Mouse (Mus musculus) liver, embryonic 12.5 days (tissue): ENCODE measurements around the gene Prickle1. TPM values are rescaled to one million over a fixed set of nuclear protein-coding genes. Genes with fewer than 3 reads are reported as not detected.

Experiments
- ATAC-seq: fragments of 200-750 bp; cut with Nextera tagmentation; 2 replicates; pipeline ENCODE4 v1.8.0; 2017; ENCODE audit warnings: moderate number of reproducible peaks, mild to moderate bottlenecking, moderate library complexity
- H3K27ac ChIP-seq: fragments of 300-500 bp; sonication (generic); 2 replicates; pipeline ENCODE4 v1.5.1; 2016; ENCODE audit warnings: mild to moderate bottlenecking
- H3K27me3 ChIP-seq: fragments of 300-500 bp; sonication (generic); replicated peaks from 2 replicates; pipeline ENCODE4 v1.6.1; 2016; ENCODE audit warnings: mild to moderate bottlenecking, moderate library complexity
- H3K36me3 ChIP-seq: fragments of 300-500 bp; sonication (generic); 2 replicates; pipeline ENCODE4 v1.6.1; 2016; ENCODE audit warnings: mild to moderate bottlenecking, moderate library complexity
- H3K4me1 ChIP-seq: fragments of 300-500 bp; sonication (generic); 2 replicates; pipeline ENCODE4 v1.6.1; 2016
- H3K4me2 ChIP-seq: fragments of 300-500 bp; sonication (generic); 2 replicates; pipeline ENCODE4 v1.6.1; 2016; ENCODE audit warnings: mild to moderate bottlenecking, moderate library complexity
- H3K4me3 ChIP-seq: fragments of 300-500 bp; sonication (generic); 2 replicates; pipeline ENCODE4 v1.5.1; 2016; ENCODE audit warnings: mild to moderate bottlenecking, moderate library complexity
- H3K9ac ChIP-seq: fragments of 300-500 bp; sonication (generic); 2 replicates; pipeline ENCODE4 v1.6.1; 2016; ENCODE audit warnings: mild to moderate bottlenecking, moderate library complexity
- H3K9me3 ChIP-seq: fragments of 300-500 bp; sonication (generic); replicated peaks from 2 replicates; pipeline ENCODE4 v1.6.1; 2016; ENCODE audit warnings: mild to moderate bottlenecking, moderate library complexity
- WGBS: fragments of 180-500 bp; shearing (Covaris S2); methylation state at CpG from one replicate; pipeline ENCODE4 v1.1.7; 2016; ENCODE audit not compliant: insufficient replicate concordance; 5-methylcytosine and 5-hydroxymethylcytosine counted together
- polyA plus RNA-seq: library from polyadenylated mRNA; unstranded; fragments of >200 nt; fragmentation: Nextera tagmentation; extraction: Ambion mirVana; gene quantifications from 2 replicates; pipeline ENCODE4 v1.2.1, GENCODE M21; 2016

Prickle1 gene
- polyA plus RNA-seq, 1 experiment from 2014 or later, result 8.9 TPM

DNA sequence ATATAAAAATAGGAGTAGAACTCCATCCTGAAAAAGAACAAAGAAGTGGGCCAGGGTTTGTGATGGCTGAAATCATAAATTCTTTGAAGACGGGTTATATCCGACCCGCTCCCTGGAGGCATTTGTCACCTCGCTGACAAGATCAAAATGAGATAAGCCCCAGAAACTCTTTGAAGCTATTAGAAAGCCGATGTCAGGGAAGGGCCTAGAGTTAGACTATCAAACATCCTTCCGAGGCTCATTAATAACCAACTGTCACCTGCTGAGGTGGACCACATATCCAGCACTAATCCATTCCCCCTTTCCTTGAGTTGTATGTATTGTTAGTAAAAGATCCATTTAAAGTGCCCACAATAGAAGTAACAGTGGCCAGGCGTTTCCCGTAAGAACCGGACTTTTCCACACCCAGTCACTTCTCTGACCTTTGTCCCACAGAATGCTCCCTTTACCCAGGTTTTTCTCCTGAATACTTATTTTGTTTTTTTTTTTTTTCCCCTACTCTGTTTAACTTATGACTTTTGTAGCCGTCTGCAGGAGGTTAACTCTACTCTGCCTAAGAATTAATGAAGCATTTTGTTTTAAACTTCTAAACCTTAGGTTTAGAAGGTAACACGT is 24.7 kb downstream of the Prickle1 start:
- WGBS, result 80% methylated on average over 11 of the region's 11 CpGs
- no peak overlapping the region for H3K27ac ChIP-seq
- no peak overlapping the region for H3K4me2 ChIP-seq
- ATAC-seq, result no peak
- no peaks in the 10 kb centered on the region for H3K9me3 ChIP-seq
- H3K9ac ChIP-seq, result no peak overlapping the region
- H3K36me3 ChIP-seq, result no peaks in the 10 kb centered on the region
- H3K4me3 ChIP-seq, result no peak overlapping the region
- H3K27me3 ChIP-seq, result no peaks in the 10 kb centered on the region
- H3K4me1 ChIP-seq, result no peaks in the 10 kb centered on the region

DNA sequence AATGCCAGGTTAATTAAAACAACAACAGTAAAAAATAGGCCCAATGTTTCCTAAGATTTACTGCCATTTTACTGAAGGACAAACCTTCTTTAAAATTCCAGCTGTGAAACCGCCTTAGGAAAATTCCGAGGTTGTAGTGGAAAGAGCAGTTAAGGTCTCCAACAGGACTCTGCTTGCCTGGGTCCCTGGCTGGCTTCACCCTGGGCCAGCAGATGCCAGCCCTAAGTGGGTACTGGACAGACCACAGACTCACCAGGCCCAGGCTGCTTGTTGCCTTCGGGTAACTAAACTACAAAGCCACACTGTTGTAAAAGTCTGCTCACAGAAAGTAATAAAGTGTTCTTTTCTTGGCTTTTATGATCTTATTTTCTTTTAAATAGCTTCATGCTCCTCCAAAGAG is 26.8 kb downstream of the Prickle1 start:
- 66% methylated on average over 3 of the region's 3 CpGs for WGBS
- H3K9me3 ChIP-seq, result no peaks in the 10 kb centered on the region
- no peak overlapping the region for H3K4me2 ChIP-seq
- H3K4me3 ChIP-seq, result no peak overlapping the region
- peaks cover under 1% of the 10 kb centered on the region; the same call in 1 of the 2 replicates for H3K4me1 ChIP-seq
- ATAC-seq, result no peak
- no peak overlapping the region for H3K27ac ChIP-seq
- no peaks in the 10 kb centered on the region for H3K36me3 ChIP-seq
- H3K9ac ChIP-seq, result no peak overlapping the region
- no peaks in the 10 kb centered on the region for H3K27me3 ChIP-seq

DNA sequence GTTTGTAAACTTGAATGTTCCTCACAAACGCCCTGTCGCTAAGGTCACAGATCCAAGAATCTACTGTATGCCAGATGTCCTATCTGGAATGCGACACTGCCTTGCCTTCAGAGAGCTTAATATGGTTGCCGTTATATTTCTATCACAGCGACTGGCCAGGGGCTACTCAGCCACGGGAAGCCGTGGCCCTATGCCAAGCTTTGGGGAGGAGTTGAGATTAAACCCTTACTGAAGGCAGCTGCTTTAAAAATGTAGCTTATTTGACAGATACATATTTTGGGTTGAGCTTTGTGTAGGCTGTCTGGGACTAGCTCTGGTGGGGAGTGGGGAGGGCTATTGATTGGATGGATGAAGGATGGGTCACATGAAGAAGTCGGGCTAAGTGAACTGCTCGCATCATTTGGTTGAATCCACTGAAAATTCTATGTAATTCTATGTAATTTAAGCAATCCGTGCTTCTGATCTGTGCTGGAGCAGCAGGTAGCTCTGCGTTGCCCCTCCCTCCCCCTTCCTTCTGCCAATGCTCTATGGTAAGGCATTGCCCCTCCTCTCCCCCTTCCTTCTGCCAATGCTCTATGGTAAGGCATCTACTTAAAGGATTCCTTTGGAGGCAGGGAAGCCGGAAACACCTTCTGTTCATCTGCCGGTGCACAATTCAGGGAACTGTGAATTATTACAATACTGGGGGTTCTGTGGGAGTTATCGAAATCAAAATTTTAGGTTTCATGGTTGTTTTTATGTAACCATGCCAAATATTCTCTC is 28.0 kb downstream of the Prickle1 start:
- H3K4me2 ChIP-seq, result no peak overlapping the region
- ATAC-seq, result no peak
- no peak overlapping the region for H3K4me3 ChIP-seq
- H3K9ac ChIP-seq, result no peak overlapping the region
- no peaks in the 10 kb centered on the region for H3K27me3 ChIP-seq
- H3K9me3 ChIP-seq, result no peaks in the 10 kb centered on the region
- H3K4me1 ChIP-seq, result peaks cover 10% of the 10 kb centered on the region; the same call in 1 of the 2 replicates
- 80% methylated on average over 14 of the region's 14 CpGs for WGBS
- no peak overlapping the region for H3K27ac ChIP-seq
- no peaks in the 10 kb centered on the region for H3K36me3 ChIP-seq

DNA sequence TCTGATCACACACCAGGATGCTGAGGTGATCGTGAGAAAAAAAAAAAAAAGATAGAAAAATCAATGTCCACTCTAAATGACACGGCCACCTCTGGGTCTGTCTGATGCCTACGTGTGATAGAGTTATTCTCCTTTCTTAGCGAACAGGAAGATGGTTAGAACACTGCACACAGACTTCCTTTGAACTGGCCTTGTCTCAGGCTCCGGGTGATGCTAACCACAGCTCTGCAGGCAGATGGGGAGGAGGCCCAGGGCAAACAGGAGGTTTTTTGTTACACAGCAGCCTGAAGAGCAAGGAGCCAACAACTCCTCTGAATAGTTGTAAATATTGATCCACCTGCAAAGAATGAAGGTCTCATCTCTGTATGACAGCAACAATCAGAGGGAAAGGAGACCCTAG is 32.2 kb downstream of the Prickle1 start:
- Histone ChIP-seq H3K9ac (no peak overlapping the region), H3K4me2 (no peak overlapping the region), H3K36me3 (no peaks in the 10 kb centered on the region), H3K27ac (no peak overlapping the region), H3K4me3 (no peak overlapping the region), H3K27me3 (no peaks in the 10 kb centered on the region), H3K4me1 (peaks cover 12% of the 10 kb centered on the region; the same call in 1 of the 2 replicates), H3K9me3 (no peaks in the 10 kb centered on the region)
- no peak for ATAC-seq
- WGBS, result 31% methylated on average over 5 of the region's 5 CpGs

DNA sequence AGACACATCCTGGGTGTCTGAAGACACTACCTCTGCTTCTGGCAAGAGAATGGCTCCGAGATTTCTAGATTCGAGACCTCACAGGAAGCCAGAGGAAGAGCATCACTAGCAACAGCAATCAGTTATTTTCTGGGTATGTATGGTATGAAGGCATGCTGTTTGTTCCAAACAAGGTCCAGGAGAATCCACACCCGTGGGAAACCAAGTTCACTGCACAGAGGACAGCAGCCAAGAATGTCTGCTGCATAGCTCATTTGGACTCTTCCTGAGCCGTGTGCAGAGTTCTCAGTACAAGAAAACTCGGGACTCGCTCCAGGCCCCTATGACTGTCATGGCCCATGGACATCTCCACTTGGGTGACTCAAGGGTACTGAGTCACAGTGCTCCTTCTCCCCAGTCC is 34.2 kb downstream of the Prickle1 start:
- no peaks in the 10 kb centered on the region for H3K27me3 ChIP-seq
- no peak overlapping the region for H3K27ac ChIP-seq
- ATAC-seq, result no peak
- H3K9me3 ChIP-seq, result no peaks in the 10 kb centered on the region
- H3K36me3 ChIP-seq, result no peaks in the 10 kb centered on the region
- no peak overlapping the region for H3K4me3 ChIP-seq
- no peak overlapping the region for H3K9ac ChIP-seq
- 70% methylated on average over 6 of the region's 6 CpGs for WGBS
- no peak overlapping the region for H3K4me2 ChIP-seq
- H3K4me1 ChIP-seq, result peaks cover 12% of the 10 kb centered on the region; the same call in 1 of the 2 replicates

DNA sequence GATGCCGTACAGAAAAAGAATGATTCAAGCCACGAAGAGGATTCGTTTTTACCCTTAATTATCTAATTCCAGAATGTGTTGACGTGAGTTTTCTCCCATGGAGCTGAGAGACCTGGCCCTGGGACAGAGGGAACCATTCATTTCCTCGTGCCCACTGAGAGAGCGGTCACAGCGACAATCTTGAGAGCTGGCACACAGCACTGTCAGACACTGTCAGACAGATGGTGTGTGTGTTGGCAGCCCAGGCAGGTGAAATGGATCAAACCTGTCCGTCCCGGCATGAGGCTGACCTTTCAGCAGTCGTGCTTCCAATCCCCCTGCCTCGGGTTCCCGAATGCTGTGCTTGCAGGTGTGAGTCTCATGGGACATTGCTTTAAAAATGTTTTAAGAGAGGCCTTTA is 37.3 kb downstream of the Prickle1 start:
- 87% methylated on average over 12 of the region's 12 CpGs for WGBS
- ATAC-seq, result no peak

DNA sequence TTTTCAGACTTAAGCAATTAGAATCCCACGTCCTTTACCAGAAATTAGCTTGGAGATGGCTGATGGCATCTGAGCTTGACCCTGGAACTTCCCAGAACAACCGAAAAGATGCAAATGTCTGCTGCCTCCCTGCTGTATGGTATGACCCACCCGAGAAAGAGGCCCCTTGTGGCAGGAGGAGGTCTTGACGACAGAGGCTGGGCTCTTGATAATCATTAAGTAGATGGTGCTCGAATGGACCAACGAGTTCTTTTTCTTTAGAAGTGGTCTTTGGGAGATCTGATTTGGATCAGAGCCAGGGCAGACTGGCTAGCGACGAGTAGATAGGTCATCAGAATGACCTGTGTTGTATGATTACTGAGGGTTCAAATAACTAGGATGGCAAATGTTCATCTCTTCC is 40.0 kb downstream of the Prickle1 start:
- WGBS, result 47% methylated on average over 8 of the region's 8 CpGs
- no peaks in the 10 kb centered on the region for H3K36me3 ChIP-seq
- H3K4me2 ChIP-seq, result no peak overlapping the region

More for the DNA sequence above, 37.3 kb downstream of the Prickle1 start:
- Histone ChIP-seq H3K4me2 (no peak overlapping the region), H3K27ac (no peak overlapping the region), H3K9ac (no peak overlapping the region), H3K27me3 (no peaks in the 10 kb centered on the region), H3K4me3 (no peak overlapping the region), H3K9me3 (no peaks in the 10 kb centered on the region), H3K36me3 (no peaks in the 10 kb centered on the region), H3K4me1 (peaks cover 21% of the 10 kb centered on the region)

DNA sequence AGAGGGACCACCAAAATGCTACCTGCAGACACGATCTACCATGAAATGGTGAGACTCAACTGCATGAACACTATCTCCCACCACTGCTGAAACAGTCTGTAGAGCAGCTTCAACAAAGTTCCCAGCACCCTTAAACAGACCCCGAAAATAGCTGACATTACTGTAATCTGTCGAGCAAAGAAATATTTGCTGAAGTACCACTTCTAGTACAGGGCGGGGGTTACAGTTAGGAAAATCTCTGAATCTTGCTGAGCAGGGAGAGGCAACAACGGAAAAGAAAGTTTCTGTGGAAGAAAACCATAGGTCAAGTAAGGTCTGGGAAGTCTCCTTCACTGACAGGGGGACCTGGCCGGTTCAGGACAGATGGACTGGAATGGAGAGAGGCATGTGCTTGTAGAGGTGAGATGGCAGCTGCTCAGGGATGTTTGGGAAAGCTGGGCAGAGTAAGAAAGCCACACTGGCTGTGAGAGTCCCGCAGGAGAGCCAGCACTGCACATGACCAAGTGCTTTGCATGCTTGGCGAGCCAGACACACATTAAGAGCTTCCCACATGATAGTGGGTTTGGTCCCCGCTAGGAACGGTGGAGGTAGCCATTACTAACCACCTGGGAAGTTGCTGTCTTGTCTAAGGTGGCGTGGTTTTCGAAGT is 41.4 kb downstream of the Prickle1 start:
- Histone ChIP-seq H3K4me3 (no peak overlapping the region), H3K27me3 (no peaks in the 10 kb centered on the region), H3K4me2 (no peak overlapping the region), H3K4me1 (peaks cover 31% of the 10 kb centered on the region), H3K36me3 (no peaks in the 10 kb centered on the region), H3K9me3 (no peaks in the 10 kb centered on the region), H3K27ac (no peak overlapping the region), H3K9ac (no peak overlapping the region)
- WGBS, result 72% methylated on average over 12 of the region's 12 CpGs
- no peak for ATAC-seq

More for the DNA sequence above, 40.0 kb downstream of the Prickle1 start:
- Histone ChIP-seq H3K27me3 (no peaks in the 10 kb centered on the region), H3K4me3 (no peak overlapping the region), H3K9ac (0 out of 2 replicates have a peak overlapping the region, but pooled peaks have one; percentile 23), H3K9me3 (no peaks in the 10 kb centered on the region), H3K4me1 (peaks cover 31% of the 10 kb centered on the region), H3K27ac (no peak overlapping the region)
- ATAC-seq, result no peak

DNA sequence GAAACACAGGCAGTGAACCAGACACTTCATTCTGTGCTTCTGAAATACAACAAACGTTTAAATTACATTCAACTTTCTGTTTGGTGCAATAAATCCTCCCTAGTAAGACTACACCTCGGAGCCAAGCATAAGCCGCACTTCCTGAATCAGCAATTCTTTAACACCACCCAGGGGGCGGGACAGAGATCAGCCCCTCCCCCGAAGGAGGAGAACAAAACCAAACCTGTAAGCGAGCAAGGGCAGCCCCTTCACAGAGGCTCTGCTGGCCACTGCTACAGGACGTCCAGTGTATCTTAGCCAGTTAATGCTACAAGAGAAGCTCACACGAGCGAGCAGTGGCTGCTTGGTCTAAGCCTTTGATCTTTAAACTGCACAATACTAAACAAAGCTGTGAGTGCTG is 43.5 kb downstream of the Prickle1 start:
- WGBS, result 4% methylated on average over 9 of the region's 9 CpGs
- no peak overlapping the region for H3K9ac ChIP-seq
- H3K4me3 ChIP-seq, result 0 out of 2 replicates have a peak overlapping the region, but pooled peaks have one; percentile 1
- ATAC-seq, result peak; percentile 83
- H3K9me3 ChIP-seq, result no peaks in the 10 kb centered on the region
- no peaks in the 10 kb centered on the region for H3K27me3 ChIP-seq
- H3K27ac ChIP-seq, result 0 out of 2 replicates have a peak overlapping the region, but pooled peaks have one; percentile 20
- peak overlapping the region; percentile 49 for H3K4me2 ChIP-seq
- H3K4me1 ChIP-seq, result peaks cover 34% of the 10 kb centered on the region
- no peaks in the 10 kb centered on the region for H3K36me3 ChIP-seq

DNA sequence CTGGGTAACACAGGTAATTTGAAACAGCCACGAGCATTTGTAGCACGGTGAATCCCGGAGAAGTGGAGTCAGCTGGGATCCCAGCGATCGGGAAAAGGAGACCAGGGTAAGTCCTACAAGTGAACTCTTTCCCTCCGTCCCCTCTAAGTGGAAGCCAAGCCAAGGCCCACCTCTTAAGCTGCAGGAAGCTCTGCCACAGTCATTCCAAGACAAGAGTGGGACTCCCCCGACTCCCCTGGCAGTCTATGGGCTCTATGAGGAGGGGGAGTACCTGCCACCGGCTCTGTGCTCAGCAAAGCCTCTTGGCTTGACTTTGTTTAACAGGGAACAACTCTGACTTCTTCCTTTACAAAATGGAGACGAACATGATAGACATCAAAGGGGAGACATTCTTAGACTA is 47.4 kb downstream of the Prickle1 start:
- H3K4me1 ChIP-seq, result peaks cover 19% of the 10 kb centered on the region
- no peaks in the 10 kb centered on the region for H3K27me3 ChIP-seq
- no peaks in the 10 kb centered on the region for H3K36me3 ChIP-seq
- WGBS, result 74% methylated on average over 9 of the region's 9 CpGs
- H3K27ac ChIP-seq, result no peak overlapping the region
- H3K4me2 ChIP-seq, result no peak overlapping the region
- H3K9me3 ChIP-seq, result no peaks in the 10 kb centered on the region
- H3K4me3 ChIP-seq, result no peak overlapping the region
- no peak overlapping the region for H3K9ac ChIP-seq
- ATAC-seq, result no peak

DNA sequence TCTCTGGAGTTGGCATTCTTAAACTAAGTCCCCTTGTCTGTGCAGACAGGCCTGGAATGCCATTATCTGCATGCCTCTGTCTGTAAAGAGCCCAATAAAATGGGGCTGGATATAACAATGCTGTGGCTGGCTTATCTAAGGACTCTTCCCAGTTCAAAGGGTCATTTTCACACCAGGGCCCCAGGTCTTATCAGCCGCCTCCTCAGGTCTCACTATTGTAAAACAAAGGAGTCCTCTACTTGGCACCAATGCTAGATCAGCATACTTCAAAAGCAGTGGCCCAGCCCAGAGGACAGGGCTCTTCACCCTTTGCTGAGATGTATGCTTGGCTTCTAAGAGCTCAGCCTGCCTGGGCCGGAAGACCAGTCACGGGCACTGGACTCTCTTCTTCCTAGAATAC is 56.3 kb downstream of the Prickle1 start:
- Histone ChIP-seq H3K9ac (no peak overlapping the region), H3K27me3 (no peaks in the 10 kb centered on the region), H3K4me2 (no peak overlapping the region), H3K4me1 (peaks cover 29% of the 10 kb centered on the region), H3K4me3 (no peak overlapping the region), H3K27ac (no peak overlapping the region), H3K36me3 (no peaks in the 10 kb centered on the region), H3K9me3 (no peaks in the 10 kb centered on the region)
- whole genome bisulfite sequencing, result 41% methylated on average over 3 of the region's 3 CpGs
- peak; percentile 75 for ATAC-seq

DNA sequence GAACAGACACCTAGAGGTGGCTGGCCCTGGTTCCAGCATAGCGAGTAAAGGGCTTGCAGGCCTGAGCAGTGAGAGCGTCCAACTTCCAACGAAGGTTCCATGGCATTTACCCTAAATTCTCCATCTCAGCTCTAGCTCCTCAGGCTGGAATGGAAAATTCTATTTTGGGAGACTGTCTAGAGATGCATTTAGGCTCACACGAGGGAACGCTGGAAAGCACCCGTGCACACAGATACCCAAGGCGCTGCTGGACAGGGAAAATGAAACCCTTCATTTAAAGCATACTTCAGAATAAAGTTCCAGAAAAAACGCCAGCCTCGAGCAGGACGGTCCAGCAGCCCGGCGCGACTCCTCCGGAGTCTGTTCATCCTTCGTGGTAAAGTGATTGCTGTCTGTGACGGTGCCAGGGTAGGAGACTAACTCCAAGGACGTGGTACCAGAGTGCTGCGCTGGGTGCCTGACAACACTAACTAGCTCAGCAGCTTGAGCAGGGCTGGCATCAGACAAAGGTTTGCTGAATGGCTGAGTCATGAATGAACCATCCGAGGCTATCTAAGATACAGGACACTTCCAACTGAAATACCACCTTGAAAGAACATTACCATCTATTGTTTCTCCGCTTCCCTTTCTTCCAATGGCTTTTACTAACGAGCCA is 57.0 kb downstream of the Prickle1 start:
- no peak overlapping the region for H3K27ac ChIP-seq
- no peaks in the 10 kb centered on the region for H3K27me3 ChIP-seq
- H3K4me3 ChIP-seq, result no peak overlapping the region
- no peaks in the 10 kb centered on the region for H3K36me3 ChIP-seq
- no peak overlapping the region for H3K9ac ChIP-seq
- no peaks in the 10 kb centered on the region for H3K9me3 ChIP-seq
- ATAC-seq, result no peak
- WGBS, result 86% methylated on average over 21 of the region's 21 CpGs
- H3K4me2 ChIP-seq, result no peak overlapping the region
- H3K4me1 ChIP-seq, result peaks cover 29% of the 10 kb centered on the region
